Mouse (Mus musculus) ES-Bruce4 (cell line): Measurements from ENCODE around the gene Pus10.

Experiments used
- CTCF ChIP-seq: IDR thresholded peaks from one replicate; pipeline ENCODE4 v1.8.1; 2011; ENCODE audit warnings: low read depth, low read length
- EP300 ChIP-seq: IDR thresholded peaks from 2 replicates; pipeline ENCODE4 v1.6.1; 2011; ENCODE audit warnings: low read depth, low read length; ENCODE audit not compliant: insufficient read depth
- POLR2A ChIP-seq: IDR thresholded peaks from one replicate; pipeline ENCODE4 v1.8.1; 2011; ENCODE audit warnings: low read length; ENCODE audit not compliant: insufficient read depth

- no peak for TF ChIP-seq POLR2A
- no peak for TF ChIP-seq CTCF
- no peak for TF ChIP-seq EP300
These were observed 102.5 kb downstream of the Pus10 start for GRCm38 (mm10) chr11:23767928-23768327.
